Mouse (Mus musculus) 3134 (cell line): ENCODE measurements around the gene Cdk8.

Experiments used
- DNase-seq: peaks from one replicate; pipeline ENCODE4 v3.0.0-alpha.2; 2011; ENCODE audit warnings: low spot score; ENCODE audit not compliant: insufficient read length; ENCODE audit errors: extremely low read depth

Cdk8 gene

GRCm38 (mm10) chr5:146274420-146275045 lies 43.5 kb downstream of the Cdk8 start:
- DNase-seq, result no peak

GRCm38 (mm10) chr5:146277513-146277912 lies 46.5 kb downstream of the Cdk8 start:
- DNase-seq, result no peak

GRCm38 (mm10) chr5:146280012-146280411 lies 49.0 kb downstream of the Cdk8 start:
- no peak for DNase-seq

GRCm38 (mm10) chr5:146281241-146281818 lies 50.3 kb downstream of the Cdk8 start:
- no peak for DNase-seq

- no peak for DNase-seq
Measured at GRCm38 (mm10) chr5:146281884-146282579, 51.0 kb downstream of the Cdk8 start.

GRCm38 (mm10) chr5:146283899-146284298 lies 52.9 kb downstream of the Cdk8 start:
- DNase-seq, result no peak

- no peak for DNase-seq
Measured at GRCm38 (mm10) chr5:146287416-146287815, 56.4 kb downstream of the Cdk8 start.

GRCm38 (mm10) chr5:146288048-146288501 lies 57.0 kb downstream of the Cdk8 start:
- DNase-seq, result no peak

- DNase-seq, result no peak
Measured at GRCm38 (mm10) chr5:146289921-146290320, 58.9 kb downstream of the Cdk8 start.

- DNase-seq, result no peak
Measured at GRCm38 (mm10) chr5:146290446-146290845, 59.4 kb downstream of the Cdk8 start.

- DNase-seq, result no peak
Measured at GRCm38 (mm10) chr5:146291560-146291959, 60.5 kb downstream of the Cdk8 start.

- no peak for DNase-seq
Measured at GRCm38 (mm10) chr5:146292896-146293680, 62.1 kb downstream of the Cdk8 start.

GRCm38 (mm10) chr5:146293919-146294700 lies 63.1 kb downstream of the Cdk8 start:
- no peak for DNase-seq

GRCm38 (mm10) chr5:146294834-146295233 lies 63.8 kb downstream of the Cdk8 start:
- no peak for DNase-seq

- DNase-seq, result peak; percentile 62
Measured at GRCm38 (mm10) chr5:146298807-146299519, 67.9 kb downstream of the Cdk8 start.

GRCm38 (mm10) chr5:146299520-146299870 lies 68.5 kb downstream of the Cdk8 start:
- peak; percentile 32 for DNase-seq

- DNase-seq, result peak; percentile 35
Measured at GRCm38 (mm10) chr5:146303470-146303869, 72.4 kb downstream of the Cdk8 start.

GRCm38 (mm10) chr5:146307046-146307743 lies 76.2 kb downstream of the Cdk8 start:
- no peak for DNase-seq

- no peak for DNase-seq
Measured at GRCm38 (mm10) chr5:146307744-146308096, 76.7 kb downstream of the Cdk8 start.
